Comparison of ENCODE assay signal across 8 mouse cellular contexts in genomic region chr3:62603231-62604046, GRCm38 (mm10). TPM values are rescaled to one million over a fixed set of nuclear protein-coding genes. Genes with fewer than 3 reads are reported as not detected.
DNase-seq lines count a peak whose midpoint lies in the region; ATAC-seq and TF ChIP-seq lines count a peak whose summit lies in the region.

No protein-coding gene starts in this region.

- H3K4me2 ChIP-seq in heart, embryonic 12.5 days = peak overlapping the region; percentile 81
- peak overlapping the region; percentile 92 for H3K4me2 ChIP-seq in forebrain, embryonic 14.5 days (ENCODE audit: low read length)
- H3K4me2 ChIP-seq in limb, embryonic 12.5 days = peak overlapping the region; percentile 72

- H3K9ac ChIP-seq in heart, embryonic 12.5 days = no peak overlapping the region
- H3K9ac ChIP-seq in ES-E14 (ENCODE audit: insufficient read depth, low read depth, low read length, poor library complexity, severe bottlenecking) = peak overlapping the region; percentile 19; the same call in 1 of the 2 replicates
- H3K9ac ChIP-seq in forebrain, embryonic 14.5 days (ENCODE audit: low read length) = peak overlapping the region; percentile 70
- H3K9ac ChIP-seq in limb, embryonic 12.5 days (replicated peaks) = peak overlapping the region; percentile 14; the same call in 1 of the 2 replicates

- in situ Hi-C loops in ES-E14 (cut with MboI; ENCODE audit: low sequenced_read_pairs in 2 of 2, unreplicated experiment in 2 of 2) = no loop called here

- H3K27me3 ChIP-seq in heart, embryonic 12.5 days (replicated peaks) = peaks cover 26% of the 10 kb centered on the region; the same call in 1 of the 2 replicates
- H3K27me3 ChIP-seq in forebrain, embryonic 14.5 days (replicated peaks; ENCODE audit: control insufficient read depth, insufficient read depth, low read length) = no peaks in the 10 kb centered on the region
- H3K27me3 ChIP-seq in limb, embryonic 12.5 days = peaks cover 32% of the 10 kb centered on the region

- WGBS in heart, embryonic 12.5 days = 2% methylated on average over 40 of the region's 40 CpGs
- 1% methylated on average over 40 of the region's 40 CpGs for WGBS in forebrain, embryonic 14.5 days
- 2% methylated on average over 40 of the region's 40 CpGs for WGBS in limb, embryonic 12.5 days
- WGBS in olfactory bulb, adult 2 months = 1% methylated on average over 40 of the region's 40 CpGs

- no peak for TF ChIP-seq POLR2A in olfactory bulb, adult 2 months (IDR thresholded peaks at IDR 0.05; ENCODE audit: insufficient read depth, low read depth, low read length)

- peak overlapping the region; percentile 43 for H3K4me3 ChIP-seq in heart, embryonic 12.5 days
- H3K4me3 ChIP-seq in ES-E14 (ENCODE audit: insufficient read depth in 1 of 2, low read depth in 1 of 2, low read length in 2 of 2, poor library complexity in 1 of 2, severe bottlenecking in 1 of 2) = peak overlapping the region; percentile 52 to 56
- H3K4me3 ChIP-seq in forebrain, embryonic 14.5 days (ENCODE audit: low read depth, low read length) = peak overlapping the region; percentile 52
- peak overlapping the region; percentile 39 for H3K4me3 ChIP-seq in limb, embryonic 12.5 days (replicated peaks)
- peak overlapping the region; percentile 55 for H3K4me3 ChIP-seq in olfactory bulb, adult 2 months (ENCODE audit: insufficient read depth, low read depth, low read length)

- no peak for DNase-seq in heart, adult 11 months
- peak; percentile 16 for DNase-seq in ES-E14 (ENCODE audit: low read depth, low spot score)
- DNase-seq in forebrain, embryonic 14.5 days (ENCODE audit: low spot score) = peak; percentile 58
- no peak for DNase-seq in urinary bladder, postnatal 36 days (ENCODE audit: low spot score in 2 of 2)

- TF ChIP-seq CTCF in olfactory bulb, adult 2 months (IDR thresholded peaks at IDR 0.05; ENCODE audit: insufficient read depth, low read depth, low read length) = no peak

- ATAC-seq in heart, embryonic 12.5 days (ENCODE audit: insufficient number of reproducible peaks, low FRiP score) = 0 out of 2 replicates have a peak, but pooled peaks have one; percentile 51
- peak; percentile 91 for ATAC-seq in forebrain, embryonic 14.5 days
- no peak for ATAC-seq in limb, embryonic 12.5 days (ENCODE audit: insufficient number of reproducible peaks, insufficient read depth, low FRiP score, low TSS enrichment, low read depth)
- no peak for ATAC-seq in monocyte, adult 5-6 weeks (replicated peaks; ENCODE audit: insufficient number of reproducible peaks, low FRiP score, low TSS enrichment, poor library complexity, severe bottlenecking)

- no peak overlapping the region for H3K27ac ChIP-seq in heart, embryonic 12.5 days (ENCODE audit: poor library complexity, severe bottlenecking)
- no peak overlapping the region for H3K27ac ChIP-seq in ES-E14 (ENCODE audit: insufficient read depth, low read depth, low read length, poor library complexity, severe bottlenecking)
- H3K27ac ChIP-seq in forebrain, embryonic 14.5 days (ENCODE audit: low read depth, low read length) = no peak overlapping the region
- H3K27ac ChIP-seq in limb, embryonic 12.5 days = no peak overlapping the region
- H3K27ac ChIP-seq in olfactory bulb, adult 2 months (ENCODE audit: insufficient read depth, low read depth, low read length) = no peak overlapping the region

- no peaks in the 10 kb centered on the region for H3K36me3 ChIP-seq in heart, embryonic 12.5 days
- no peaks in the 10 kb centered on the region for H3K36me3 ChIP-seq in ES-E14 (ENCODE audit: control insufficient read depth, insufficient read depth, low read length, poor library complexity, severe bottlenecking)
- no peaks in the 10 kb centered on the region for H3K36me3 ChIP-seq in forebrain, embryonic 14.5 days (ENCODE audit: control insufficient read depth, insufficient read depth, low read length)
- no peaks in the 10 kb centered on the region for H3K36me3 ChIP-seq in limb, embryonic 12.5 days

- no peaks in the 10 kb centered on the region for H3K9me3 ChIP-seq in heart, embryonic 12.5 days (replicated peaks)
- H3K9me3 ChIP-seq in ES-E14 (ENCODE audit: control insufficient read depth, insufficient read depth, low read depth, low read length) = no peaks in the 10 kb centered on the region
- no peaks in the 10 kb centered on the region for H3K9me3 ChIP-seq in forebrain, embryonic 14.5 days (replicated peaks; ENCODE audit: control insufficient read depth, low read length)
- H3K9me3 ChIP-seq in limb, embryonic 12.5 days = no peaks in the 10 kb centered on the region

- 0 out of 2 replicates have a peak, but pooled peaks cover 3% of the 10 kb centered on the region for H3K4me1 ChIP-seq in heart, embryonic 12.5 days (replicated peaks)
- no peaks in the 10 kb centered on the region for H3K4me1 ChIP-seq in ES-E14 (ENCODE audit: control insufficient read depth in 2 of 2, insufficient read depth in 2 of 2, low read length in 2 of 2, poor library complexity in 1 of 2)
- peaks cover 4% of the 10 kb centered on the region; the same call in 1 of the 2 replicates for H3K4me1 ChIP-seq in forebrain, embryonic 14.5 days (ENCODE audit: control insufficient read depth, insufficient read depth, low read length)
- 0 out of 2 replicates have a peak, but pooled peaks cover 7% of the 10 kb centered on the region for H3K4me1 ChIP-seq in limb, embryonic 12.5 days (replicated peaks)
- H3K4me1 ChIP-seq in olfactory bulb, adult 2 months (ENCODE audit: control insufficient read depth, insufficient read depth, low read length) = peaks cover 9% of the 10 kb centered on the region

TF ChIP-seq in ES-E14, 5 proteins besides CTCF, POLR2A, EP300 and RAD21:
- TF ChIP-seq CHD2 (IDR thresholded peaks at IDR 0.05; ENCODE audit: low read depth, low read length) (no peak), ZNF384 (IDR thresholded peaks at IDR 0.05; ENCODE audit: low read depth, low read length) (no peak), MAFK (IDR thresholded peaks at IDR 0.05; ENCODE audit: insufficient read depth, low read depth, low read length) (no peak), HCFC1 (IDR thresholded peaks at IDR 0.05; ENCODE audit: borderline replicate concordance, insufficient read depth, low read length) (no peak), ZC3H11A (IDR thresholded peaks at IDR 0.05; ENCODE audit: borderline replicate concordance, low read depth, low read length) (no peak)

RNA-seq across cellular contexts. Expression of gene Gpr149, which starts 1.5 kb away (rescaled TPM):
- polyA plus RNA-seq in heart, embryonic 12.5 days (2016; fragmentation: Nextera tagmentation; extraction: Ambion mirVana) = not detected in 2 replicates
- total RNA-seq in ES-E14 (2012; rRNA removed) = 0.13 TPM in 1 of 2 replicates, not detected in the other
- polyA plus RNA-seq in forebrain, embryonic 14.5 days (2014; fragmentation: Nextera tagmentation; extraction: Ambion mirVana) = 2.9 and 3.9 TPM in 2 replicates
- not detected in 2 replicates for polyA plus RNA-seq in limb, embryonic 12.5 days (2016; fragmentation: Nextera tagmentation; extraction: Ambion mirVana)
- polyA plus RNA-seq in olfactory bulb, adult 2 months (2012; ENCODE audit: insufficient read depth, insufficient read length, low replicate concordance, missing spikeins) = not detected in 2 replicates
- not detected in 3 replicates for total RNA-seq in monocyte, adult 5-6 weeks (2017)

Comparison
In these comparisons a context has a peak if more than half of its experiments do, and no peak if none do; other contexts are left out.
1. ATAC-seq: peak in heart, embryonic 12.5 days (single experiment) and forebrain, embryonic 14.5 days (single experiment); none in limb, embryonic 12.5 days (single experiment) and monocyte, adult 5-6 weeks (single experiment).
2. DNase-seq: peak in ES-E14 (single experiment) and forebrain, embryonic 14.5 days (single experiment); none in heart, adult 11 months (single experiment) and urinary bladder, postnatal 36 days (0 of 2).
3. Peak in every context shown above with its lines, with median percentiles within 50 percentile points of each other: H3K4me2 ChIP-seq and H3K4me3 ChIP-seq.